Mouse (Mus musculus) lung, adult 2 months (tissue): ENCODE measurements around the gene Tpra1.

ENCODE experiments used
- CTCF ChIP-seq: fragments of 200-500 bp; IDR thresholded peaks from 2 replicates; pipeline ENCODE4 v1.5.1; 2011; ENCODE audit warnings: mild to moderate bottlenecking, low read length, control low read depth; ENCODE audit not compliant: insufficient read depth
- POLR2A ChIP-seq: fragments of 200-500 bp; IDR thresholded peaks from 2 replicates; pipeline ENCODE4 v1.6.1; 2011; ENCODE audit warnings: low read depth, mild to moderate bottlenecking, control low read depth, low read length, borderline replicate concordance; ENCODE audit errors: extremely low read depth

GRCm38 (mm10) chr6:88925640-88926205 is 23.7 kb downstream of the Tpra1 start:
- TF ChIP-seq POLR2A = no peak
- TF ChIP-seq CTCF = no peak
